Mouse (Mus musculus): Measurements from ENCODE around the gene Pdp2. TPM values are rescaled to one million over a fixed set of nuclear protein-coding genes. Genes with fewer than 3 reads are reported as not detected.

The Pdp2 gene
- polyA plus RNA-seq, 1 experiment from 2014 or later: 18.7 TPM

GRCm38 (mm10) chr8:104627065-104627740 lies 36.0 kb downstream of the Pdp2 start:
- H3K4me3 ChIP-seq: no peak overlapping the region
- no peak overlapping the region for H3K27ac ChIP-seq (replicated peaks)
- peaks cover 18% of the 10 kb centered on the region for H3K27me3 ChIP-seq
- H3K9ac ChIP-seq (replicated peaks): no peak overlapping the region
- H3K4me1 ChIP-seq: peaks cover 12% of the 10 kb centered on the region
- no peak overlapping the region for H3K4me2 ChIP-seq (replicated peaks)
- H3K9me3 ChIP-seq: no peaks in the 10 kb centered on the region
- WGBS: 73% methylated on average over 4 of the region's 4 CpGs
- ATAC-seq (replicated peaks): no peak
- H3K36me3 ChIP-seq: no peaks in the 10 kb centered on the region

GRCm38 (mm10) chr8:104628402-104628801 lies 37.2 kb downstream of the Pdp2 start:
- Histone ChIP-seq H3K4me3 (no peak overlapping the region), H3K9ac (replicated peaks) (no peak overlapping the region), H3K36me3 (no peaks in the 10 kb centered on the region), H3K9me3 (no peaks in the 10 kb centered on the region), H3K4me2 (replicated peaks) (no peak overlapping the region), H3K27me3 (peaks cover 18% of the 10 kb centered on the region), H3K27ac (replicated peaks) (no peak overlapping the region), H3K4me1 (peaks cover 12% of the 10 kb centered on the region)
- no peak for ATAC-seq (replicated peaks)
- WGBS: 93% methylated on average over 21 of the region's 21 CpGs

- peaks cover 12% of the 10 kb centered on the region for H3K4me1 ChIP-seq
- no peaks in the 10 kb centered on the region for H3K9me3 ChIP-seq
- ATAC-seq (replicated peaks): no peak
- no peak overlapping the region for H3K9ac ChIP-seq (replicated peaks)
- H3K27ac ChIP-seq (replicated peaks): no peak overlapping the region
- H3K36me3 ChIP-seq: no peaks in the 10 kb centered on the region
- no peak overlapping the region for H3K4me3 ChIP-seq
- no peak overlapping the region for H3K4me2 ChIP-seq (replicated peaks)
- H3K27me3 ChIP-seq: peaks cover 18% of the 10 kb centered on the region
- WGBS: 81% methylated on average over 22 of the region's 22 CpGs
These were observed 38.3 kb downstream of the Pdp2 start for GRCm38 (mm10) chr8:104629306-104630110.

GRCm38 (mm10) chr8:104630111-104630479 lies 38.8 kb downstream of the Pdp2 start:
- Histone ChIP-seq H3K27ac (replicated peaks) (no peak overlapping the region), H3K9ac (replicated peaks) (no peak overlapping the region), H3K36me3 (peaks cover 5% of the 10 kb centered on the region; the same call in 1 of the 2 replicates), H3K27me3 (peaks cover 18% of the 10 kb centered on the region), H3K4me3 (peak overlapping the region; percentile 35), H3K9me3 (no peaks in the 10 kb centered on the region), H3K4me2 (replicated peaks) (peak overlapping the region; percentile 57; the same call in 1 of the 2 replicates), H3K4me1 (peaks cover 12% of the 10 kb centered on the region)
- WGBS: 40% methylated on average over 8 of the region's 8 CpGs
- ATAC-seq (replicated peaks): no peak

GRCm38 (mm10) chr8:104630574-104630973 lies 39.3 kb downstream of the Pdp2 start:
- peaks cover 12% of the 10 kb centered on the region for H3K4me1 ChIP-seq
- H3K27ac ChIP-seq (replicated peaks): no peak overlapping the region
- peaks cover 18% of the 10 kb centered on the region for H3K27me3 ChIP-seq
- peaks cover 7% of the 10 kb centered on the region; the same call in 1 of the 2 replicates for H3K36me3 ChIP-seq
- H3K4me3 ChIP-seq: peak overlapping the region; percentile 35
- no peak overlapping the region for H3K9ac ChIP-seq (replicated peaks)
- H3K4me2 ChIP-seq (replicated peaks): peak overlapping the region; percentile 57
- ATAC-seq (replicated peaks): peak; percentile 15; the same call in 1 of the 2 replicates
- H3K9me3 ChIP-seq: no peaks in the 10 kb centered on the region
- 1% methylated on average over 36 of the region's 36 CpGs for WGBS

- peaks cover 12% of the 10 kb centered on the region for H3K4me1 ChIP-seq
- H3K9me3 ChIP-seq: no peaks in the 10 kb centered on the region
- peak within 1 kb of the TSS; percentile 42 for H3K9ac ChIP-seq (replicated peaks)
- peak; percentile 62 for ATAC-seq (replicated peaks)
- peak within 1 kb of the TSS; percentile 57 for H3K4me2 ChIP-seq (replicated peaks)
- peaks cover 18% of the 10 kb centered on the region for H3K27me3 ChIP-seq
- peaks cover 7% of the 10 kb centered on the region; the same call in 1 of the 2 replicates for H3K36me3 ChIP-seq
- no peak within 1 kb of the TSS for H3K27ac ChIP-seq (replicated peaks)
- H3K4me3 ChIP-seq: peak within 1 kb of the TSS; percentile 35
- 2% methylated on average over 28 of the region's 28 CpGs for WGBS
These were observed 39.9 kb downstream of the Pdp2 start, which contains the start of gene Rrad for GRCm38 (mm10) chr8:104630981-104631663. TSS of gene Rrad (minus strand) at chr8:104631327.

GRCm38 (mm10) chr8:104631975-104632374 lies 40.7 kb downstream of the Pdp2 start:
- H3K4me2 ChIP-seq (replicated peaks): no peak overlapping the region
- WGBS: 30% methylated on average over 5 of the region's 5 CpGs
- peaks cover 12% of the 10 kb centered on the region for H3K4me1 ChIP-seq
- H3K9me3 ChIP-seq: no peaks in the 10 kb centered on the region
- no peak for ATAC-seq (replicated peaks)
- no peak overlapping the region for H3K9ac ChIP-seq (replicated peaks)
- peaks cover 7% of the 10 kb centered on the region; the same call in 1 of the 2 replicates for H3K36me3 ChIP-seq
- H3K27ac ChIP-seq (replicated peaks): no peak overlapping the region
- H3K27me3 ChIP-seq: peaks cover 18% of the 10 kb centered on the region
- H3K4me3 ChIP-seq: no peak overlapping the region

- Histone ChIP-seq H3K36me3 (peaks cover 7% of the 10 kb centered on the region; the same call in 1 of the 2 replicates), H3K9ac (replicated peaks) (no peak overlapping the region), H3K9me3 (no peaks in the 10 kb centered on the region), H3K4me2 (replicated peaks) (no peak overlapping the region), H3K4me1 (peaks cover 12% of the 10 kb centered on the region), H3K27me3 (peaks cover 18% of the 10 kb centered on the region), H3K27ac (replicated peaks) (no peak overlapping the region), H3K4me3 (no peak overlapping the region)
- WGBS: 55% methylated on average over 6 of the region's 6 CpGs
- ATAC-seq (replicated peaks): peak; percentile 23
These were observed 41.2 kb downstream of the Pdp2 start for GRCm38 (mm10) chr8:104632486-104632885.

- WGBS: 74% methylated on average over 9 of the region's 9 CpGs
- Histone ChIP-seq H3K36me3 (peaks cover 11% of the 10 kb centered on the region; the same call in 1 of the 2 replicates), H3K27me3 (peaks cover 18% of the 10 kb centered on the region), H3K4me3 (no peak overlapping the region), H3K4me1 (peaks cover 12% of the 10 kb centered on the region), H3K9ac (replicated peaks) (no peak overlapping the region), H3K4me2 (replicated peaks) (no peak overlapping the region), H3K27ac (replicated peaks) (no peak overlapping the region), H3K9me3 (no peaks in the 10 kb centered on the region)
- ATAC-seq (replicated peaks): no peak
These were observed 42.0 kb downstream of the Pdp2 start for GRCm38 (mm10) chr8:104633156-104633744.

- no peak for ATAC-seq (replicated peaks)
- no peak overlapping the region for H3K4me3 ChIP-seq
- no peak overlapping the region for H3K9ac ChIP-seq (replicated peaks)
- WGBS: 91% methylated on average over 3 of the region's 3 CpGs
- peaks cover 25% of the 10 kb centered on the region; the same call in 1 of the 2 replicates for H3K36me3 ChIP-seq
- H3K27me3 ChIP-seq: peaks cover 7% of the 10 kb centered on the region
- peaks cover 16% of the 10 kb centered on the region for H3K4me1 ChIP-seq
- H3K9me3 ChIP-seq: no peaks in the 10 kb centered on the region
- H3K27ac ChIP-seq (replicated peaks): no peak overlapping the region
- H3K4me2 ChIP-seq (replicated peaks): no peak overlapping the region
These were observed 43.9 kb downstream of the Pdp2 start for GRCm38 (mm10) chr8:104635004-104635710.

- ATAC-seq (replicated peaks): no peak
- Histone ChIP-seq H3K4me3 (no peak overlapping the region), H3K27me3 (no peaks in the 10 kb centered on the region)
These were observed 46.8 kb downstream of the Pdp2 start for GRCm38 (mm10) chr8:104638010-104638409.

More at GRCm38 (mm10) chr8:104638010-104638409, 46.8 kb downstream of the Pdp2 start:
- H3K9ac ChIP-seq (replicated peaks): no peak overlapping the region
- no peaks in the 10 kb centered on the region for H3K9me3 ChIP-seq
- WGBS: 94% methylated on average over 6 of the region's 6 CpGs
- H3K36me3 ChIP-seq: peaks cover 25% of the 10 kb centered on the region; the same call in 1 of the 2 replicates
- H3K27ac ChIP-seq (replicated peaks): no peak overlapping the region
- no peak overlapping the region for H3K4me2 ChIP-seq (replicated peaks)
- peaks cover 21% of the 10 kb centered on the region for H3K4me1 ChIP-seq
